Mouse (Mus musculus): Measurements from ENCODE around the gene Nfasc. TPM values are rescaled to one million over a fixed set of nuclear protein-coding genes. Genes with fewer than 3 reads are reported as not detected.

Nfasc gene
- polyA plus RNA-seq, 1 experiment = 0.49 TPM

DNA sequence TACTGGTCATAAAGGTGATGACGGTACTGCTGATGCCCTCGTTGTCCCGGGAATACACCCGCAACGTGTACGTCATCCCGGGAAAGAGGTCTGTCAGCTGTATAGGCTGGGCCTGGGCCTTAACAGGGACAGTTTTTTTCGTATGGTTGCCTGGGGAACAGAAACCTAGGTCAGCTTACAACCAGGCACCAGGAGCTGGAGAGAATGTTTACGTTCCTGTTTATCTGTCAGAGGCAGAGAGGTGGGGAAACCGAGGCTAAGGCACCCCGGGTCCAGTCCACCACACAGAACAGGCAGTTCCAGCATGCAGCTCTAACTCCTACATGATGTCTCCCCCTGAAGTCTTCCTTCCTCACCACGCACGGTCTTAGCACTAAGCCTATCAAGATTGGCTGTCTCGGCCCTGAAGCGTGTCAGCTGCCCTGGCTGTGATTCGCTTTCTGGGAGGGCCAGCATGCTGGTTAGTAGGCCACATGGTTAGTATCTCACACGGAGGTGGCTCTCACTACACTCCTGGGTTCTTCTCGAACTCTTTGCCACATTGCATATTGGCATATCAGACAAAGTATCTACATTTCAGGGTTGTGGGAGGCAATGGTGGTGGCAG lies 158.5 kb downstream of the Nfasc start:
- H3K4me1 ChIP-seq (ENCODE audit: control insufficient read depth, insufficient read depth, low read length) = no peaks in the 10 kb centered on the region
- H3K27ac ChIP-seq (ENCODE audit: control insufficient read depth, insufficient read depth, low read depth, low read length) = no peak overlapping the region

DNA sequence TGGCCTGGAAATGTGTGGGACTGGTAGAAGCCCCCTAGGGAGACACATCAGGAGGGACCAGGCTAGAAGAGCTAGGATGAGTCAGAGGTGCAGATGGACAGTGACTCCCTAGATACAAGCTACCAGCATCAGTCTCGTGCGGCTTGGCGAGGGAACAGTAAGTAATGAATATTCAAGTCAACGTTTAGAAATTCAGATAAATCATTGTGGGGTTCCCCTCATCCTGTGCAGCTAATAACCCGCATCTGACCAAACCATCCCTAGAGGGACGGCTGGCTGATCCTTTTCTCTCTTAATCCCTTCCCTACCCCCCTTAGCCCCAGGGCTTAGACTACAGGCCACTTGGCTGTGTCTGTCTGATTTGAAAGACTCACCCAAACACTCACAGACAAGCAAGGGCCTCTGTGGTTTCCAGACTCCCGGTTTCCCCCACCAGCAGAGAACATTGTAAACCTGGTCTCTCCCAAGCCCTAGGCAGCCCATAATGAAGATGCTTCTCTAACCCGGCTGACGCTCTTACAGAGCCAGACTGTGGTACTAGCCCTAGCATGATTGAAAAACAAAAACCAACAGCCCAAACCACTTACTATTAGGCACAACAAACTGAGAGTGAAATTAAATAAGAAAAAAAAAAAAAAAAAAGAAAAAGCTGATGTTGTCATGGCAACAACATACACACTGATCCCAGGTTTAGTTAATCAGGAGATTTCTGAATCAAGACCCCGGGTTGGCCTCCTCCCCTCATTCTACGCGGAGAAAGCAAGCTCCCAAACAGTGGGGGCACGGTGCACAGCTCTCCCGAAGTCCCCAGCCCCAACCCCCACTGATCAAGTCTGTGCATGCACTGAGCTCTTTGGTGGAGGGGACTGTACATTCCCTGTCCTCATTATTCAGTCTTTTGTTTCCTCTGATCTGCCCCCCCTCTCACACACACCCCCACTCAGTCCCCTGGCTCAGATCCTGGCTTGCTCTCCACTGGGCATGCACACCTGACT lies 159.5 kb downstream of the Nfasc start:
- Histone ChIP-seq H3K4me1 (ENCODE audit: control insufficient read depth, insufficient read depth, low read length) (no peaks in the 10 kb centered on the region), H3K4me3 (ENCODE audit: control insufficient read depth, low read depth, low read length) (no peak overlapping the region), H3K36me3 (ENCODE audit: control insufficient read depth, insufficient read depth, low read length) (no peaks in the 10 kb centered on the region), H3K27me3 (ENCODE audit: control insufficient read depth, insufficient read depth, low read length) (no peaks in the 10 kb centered on the region), H3K27ac (ENCODE audit: control insufficient read depth, insufficient read depth, low read depth, low read length) (no peak overlapping the region)
- TF ChIP-seq CTCF (IDR thresholded peaks at IDR 0.05; ENCODE audit: control insufficient read depth, insufficient read depth, insufficient replicate concordance, low read depth, low read length) = no peak
- TF ChIP-seq POLR2A (IDR thresholded peaks at IDR 0.05; ENCODE audit: control insufficient read depth, low read depth, low read length) = no peak

More for the DNA sequence above, 158.5 kb downstream of the Nfasc start:
- H3K27me3 ChIP-seq (ENCODE audit: control insufficient read depth, insufficient read depth, low read length) = no peaks in the 10 kb centered on the region
- H3K4me3 ChIP-seq (ENCODE audit: control insufficient read depth, low read depth, low read length) = no peak overlapping the region
- no peaks in the 10 kb centered on the region for H3K36me3 ChIP-seq (ENCODE audit: control insufficient read depth, insufficient read depth, low read length)
- TF ChIP-seq POLR2A (IDR thresholded peaks at IDR 0.05; ENCODE audit: control insufficient read depth, low read depth, low read length) (no peak), CTCF (IDR thresholded peaks at IDR 0.05; ENCODE audit: control insufficient read depth, insufficient read depth, insufficient replicate concordance, low read depth, low read length) (no peak)

DNA sequence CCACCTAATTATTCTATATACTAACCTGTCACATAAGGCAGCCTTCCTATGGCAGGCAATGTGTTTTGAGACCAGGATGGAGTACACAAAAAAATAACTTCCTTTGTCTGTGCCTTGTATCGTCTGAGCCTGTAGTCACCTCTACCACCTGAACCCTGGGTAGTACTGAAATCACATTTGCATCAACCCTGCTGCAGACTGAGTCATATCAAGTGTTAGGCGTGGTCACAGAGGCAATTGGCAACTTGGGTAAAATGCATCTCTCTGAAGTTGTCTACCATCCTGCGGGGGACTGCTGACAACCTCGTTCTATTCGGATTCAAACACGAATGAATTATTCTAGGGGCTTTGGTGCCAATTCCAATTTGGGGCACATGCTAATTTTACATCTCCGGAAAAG lies 161.5 kb downstream of the Nfasc start:
- Histone ChIP-seq H3K27me3 (ENCODE audit: control insufficient read depth, insufficient read depth, low read length) (no peaks in the 10 kb centered on the region), H3K4me1 (ENCODE audit: control insufficient read depth, insufficient read depth, low read length) (no peaks in the 10 kb centered on the region), H3K27ac (ENCODE audit: control insufficient read depth, insufficient read depth, low read depth, low read length) (no peak overlapping the region), H3K4me3 (ENCODE audit: control insufficient read depth, low read depth, low read length) (no peak overlapping the region), H3K36me3 (ENCODE audit: control insufficient read depth, insufficient read depth, low read length) (no peaks in the 10 kb centered on the region)
- TF ChIP-seq CTCF (IDR thresholded peaks at IDR 0.05; ENCODE audit: control insufficient read depth, insufficient read depth, insufficient replicate concordance, low read depth, low read length) = no peak
- no peak for TF ChIP-seq POLR2A (IDR thresholded peaks at IDR 0.05; ENCODE audit: control insufficient read depth, low read depth, low read length)

DNA sequence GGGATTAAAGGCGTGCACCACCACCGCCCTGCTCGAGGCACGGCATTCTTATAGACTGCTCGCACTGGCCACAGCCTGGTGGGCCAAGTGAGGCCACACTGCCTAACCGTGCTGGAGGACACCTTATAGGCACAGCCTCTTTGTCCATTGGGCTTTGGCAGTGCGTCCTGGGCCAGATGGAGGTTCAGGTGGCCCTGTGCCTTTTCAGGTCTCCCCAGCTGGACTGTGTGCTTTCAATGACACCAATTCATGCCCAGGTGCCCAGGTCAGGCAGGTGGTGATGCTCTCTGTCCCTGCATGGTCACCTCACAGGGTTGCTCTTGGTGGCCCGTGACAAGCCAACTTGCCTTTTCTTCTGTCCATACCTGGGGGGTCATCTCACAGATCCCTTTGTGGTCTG lies 164.8 kb downstream of the Nfasc start:
- H3K36me3 ChIP-seq (ENCODE audit: control insufficient read depth, insufficient read depth, low read length) = no peaks in the 10 kb centered on the region
- no peak for TF ChIP-seq POLR2A (IDR thresholded peaks at IDR 0.05; ENCODE audit: control insufficient read depth, low read depth, low read length)
- TF ChIP-seq CTCF (IDR thresholded peaks at IDR 0.05; ENCODE audit: control insufficient read depth, insufficient read depth, insufficient replicate concordance, low read depth, low read length) = no peak
- H3K27me3 ChIP-seq (ENCODE audit: control insufficient read depth, insufficient read depth, low read length) = no peaks in the 10 kb centered on the region
- H3K4me3 ChIP-seq (ENCODE audit: control insufficient read depth, low read depth, low read length) = no peak overlapping the region
- no peaks in the 10 kb centered on the region for H3K4me1 ChIP-seq (ENCODE audit: control insufficient read depth, insufficient read depth, low read length)
- H3K27ac ChIP-seq (ENCODE audit: control insufficient read depth, insufficient read depth, low read depth, low read length) = no peak overlapping the region

DNA sequence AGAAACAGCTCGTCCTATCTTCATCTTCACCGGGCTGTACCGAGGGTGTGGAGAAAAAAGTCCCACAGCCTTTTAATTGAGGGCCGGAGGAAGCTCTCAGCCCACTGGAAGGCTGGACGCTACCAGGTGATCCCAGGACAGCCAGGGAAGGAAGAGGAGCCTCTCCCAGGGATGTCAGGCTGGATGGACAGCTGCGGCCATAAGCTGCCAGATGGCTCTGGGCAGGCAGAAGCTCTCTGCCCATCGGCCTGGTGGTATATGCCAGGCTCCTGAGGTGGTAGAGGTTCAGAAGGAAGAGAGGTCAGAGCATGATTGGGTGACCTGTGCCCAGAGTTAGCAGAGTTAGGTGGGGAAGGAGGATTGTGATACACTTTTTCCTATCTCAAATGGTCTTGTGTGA lies 168.7 kb downstream of the Nfasc start:
- Histone ChIP-seq H3K27me3 (ENCODE audit: control insufficient read depth, insufficient read depth, low read length) (no peaks in the 10 kb centered on the region), H3K4me1 (ENCODE audit: control insufficient read depth, insufficient read depth, low read length) (no peaks in the 10 kb centered on the region), H3K27ac (ENCODE audit: control insufficient read depth, insufficient read depth, low read depth, low read length) (no peak overlapping the region), H3K4me3 (ENCODE audit: control insufficient read depth, low read depth, low read length) (no peak overlapping the region), H3K36me3 (ENCODE audit: control insufficient read depth, insufficient read depth, low read length) (no peaks in the 10 kb centered on the region)
- no peak for TF ChIP-seq POLR2A (IDR thresholded peaks at IDR 0.05; ENCODE audit: control insufficient read depth, low read depth, low read length)
- TF ChIP-seq CTCF (IDR thresholded peaks at IDR 0.05; ENCODE audit: control insufficient read depth, insufficient read depth, insufficient replicate concordance, low read depth, low read length) = no peak

DNA sequence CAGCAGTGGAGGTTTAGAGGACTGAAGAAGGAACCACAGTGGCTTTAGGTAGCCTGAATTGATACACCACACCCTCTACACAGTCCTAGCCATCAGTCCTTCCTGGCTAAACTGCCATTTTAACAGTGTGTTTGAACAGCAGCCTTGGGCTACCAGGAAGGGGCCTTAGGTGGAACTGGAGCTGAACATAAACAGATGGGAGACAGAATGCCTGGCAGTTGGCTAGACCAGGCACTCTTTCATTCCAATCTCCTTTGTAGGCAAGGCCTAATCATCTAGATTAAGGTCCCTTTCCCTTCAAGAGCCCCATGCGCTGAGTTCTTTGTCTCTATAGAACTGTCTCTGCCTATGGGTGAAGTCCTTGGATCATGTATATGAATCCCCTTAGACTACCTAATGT lies 170.0 kb downstream of the Nfasc start:
- Histone ChIP-seq H3K4me1 (ENCODE audit: control insufficient read depth, insufficient read depth, low read length) (no peaks in the 10 kb centered on the region), H3K4me3 (ENCODE audit: control insufficient read depth, low read depth, low read length) (no peak overlapping the region), H3K36me3 (ENCODE audit: control insufficient read depth, insufficient read depth, low read length) (no peaks in the 10 kb centered on the region), H3K27ac (ENCODE audit: control insufficient read depth, insufficient read depth, low read depth, low read length) (no peak overlapping the region), H3K27me3 (ENCODE audit: control insufficient read depth, insufficient read depth, low read length) (no peaks in the 10 kb centered on the region)
- no peak for TF ChIP-seq POLR2A (IDR thresholded peaks at IDR 0.05; ENCODE audit: control insufficient read depth, low read depth, low read length)

DNA sequence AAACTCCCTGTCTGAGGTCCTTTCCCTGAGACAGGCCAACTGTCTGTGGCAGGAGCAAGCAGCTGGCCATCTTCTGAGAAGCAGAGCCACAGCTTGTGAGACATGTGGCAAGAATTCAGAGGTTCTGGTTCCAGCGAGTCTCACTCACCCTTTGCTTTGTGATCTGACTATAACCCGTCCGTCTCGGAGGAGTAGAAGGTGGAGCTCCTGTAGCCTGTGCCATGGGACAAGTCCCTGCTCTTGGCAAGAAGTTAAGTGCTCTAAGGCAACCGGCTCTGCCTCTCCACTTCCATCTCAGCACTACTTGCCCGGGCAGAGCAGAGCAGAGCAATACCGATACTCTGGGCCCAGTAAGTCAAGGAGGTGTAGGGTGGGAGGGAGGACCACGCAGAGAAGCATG lies 170.7 kb downstream of the Nfasc start:
- H3K27me3 ChIP-seq (ENCODE audit: control insufficient read depth, insufficient read depth, low read length) = no peaks in the 10 kb centered on the region
- H3K27ac ChIP-seq (ENCODE audit: control insufficient read depth, insufficient read depth, low read depth, low read length) = no peak overlapping the region
- no peaks in the 10 kb centered on the region for H3K4me1 ChIP-seq (ENCODE audit: control insufficient read depth, insufficient read depth, low read length)
- no peak overlapping the region for H3K4me3 ChIP-seq (ENCODE audit: control insufficient read depth, low read depth, low read length)
- no peaks in the 10 kb centered on the region for H3K36me3 ChIP-seq (ENCODE audit: control insufficient read depth, insufficient read depth, low read length)
- no peak for TF ChIP-seq POLR2A (IDR thresholded peaks at IDR 0.05; ENCODE audit: control insufficient read depth, low read depth, low read length)
- no peak for TF ChIP-seq CTCF (IDR thresholded peaks at IDR 0.05; ENCODE audit: control insufficient read depth, insufficient read depth, insufficient replicate concordance, low read depth, low read length)
